ENCODE assay signal across 14 mouse cellular contexts in genomic region chr2:65226494-65226893, GRCm38 (mm10).
"Had no signal": no experiment of that assay in that cellular context is flagged by ENCODE, and none has a peak within 500 bp of the region (broad histone marks: within the 10 kb centered on the region; RNA-seq: fewer than 3 reads in every experiment).

No protein-coding gene starts in this region.

- H3K4me3 ChIP-seq: midbrain, embryonic 10.5 days; midbrain, embryonic 12.5 days; neural tube, embryonic 12.5 days; stomach, embryonic 15.5 days had no signal

- H3K4me1 ChIP-seq: midbrain, embryonic 10.5 days; neural tube, embryonic 12.5 days; stomach, embryonic 15.5 days had no signal

- H3K9me3 ChIP-seq: midbrain, embryonic 10.5 days; midbrain, embryonic 12.5 days; neural tube, embryonic 12.5 days; stomach, embryonic 15.5 days had no signal

- H3K27ac ChIP-seq: midbrain, embryonic 10.5 days; midbrain, embryonic 12.5 days; neural tube, embryonic 12.5 days; stomach, embryonic 15.5 days; stomach, postnatal 0 days had no signal

- H3K27me3 ChIP-seq: midbrain, embryonic 12.5 days; neural tube, embryonic 12.5 days; stomach, embryonic 15.5 days had no signal

- H3K36me3 ChIP-seq: midbrain, embryonic 10.5 days; midbrain, embryonic 12.5 days; neural tube, embryonic 12.5 days; stomach, embryonic 15.5 days had no signal

- H3K4me2 ChIP-seq: lung, embryonic 14.5 days; midbrain, embryonic 12.5 days; neural tube, embryonic 12.5 days; stomach, embryonic 15.5 days had no signal

- H3K9ac ChIP-seq: lung, embryonic 14.5 days; midbrain, embryonic 12.5 days; neural tube, embryonic 12.5 days; stomach, embryonic 15.5 days had no signal

- DNase-seq: lung, adult 18-20 months; lung, embryonic 14.5 days; lung, postnatal 10 days; lung, postnatal 4 days; right cerebral cortex, postnatal 14 days; thymus, adult 2 months; thymus, postnatal 25 days; thymus, postnatal 4 days had no signal

- ATAC-seq: midbrain, embryonic 16.5 days had no signal
